Mouse (Mus musculus): ENCODE measurements around the gene Utp14b. TPM values are rescaled to one million over a fixed set of nuclear protein-coding genes. Genes with fewer than 3 reads are reported as not detected.

The Utp14b gene
- polyA plus RNA-seq, 1 experiment from 2014 or later = 2.6 TPM

DNA sequence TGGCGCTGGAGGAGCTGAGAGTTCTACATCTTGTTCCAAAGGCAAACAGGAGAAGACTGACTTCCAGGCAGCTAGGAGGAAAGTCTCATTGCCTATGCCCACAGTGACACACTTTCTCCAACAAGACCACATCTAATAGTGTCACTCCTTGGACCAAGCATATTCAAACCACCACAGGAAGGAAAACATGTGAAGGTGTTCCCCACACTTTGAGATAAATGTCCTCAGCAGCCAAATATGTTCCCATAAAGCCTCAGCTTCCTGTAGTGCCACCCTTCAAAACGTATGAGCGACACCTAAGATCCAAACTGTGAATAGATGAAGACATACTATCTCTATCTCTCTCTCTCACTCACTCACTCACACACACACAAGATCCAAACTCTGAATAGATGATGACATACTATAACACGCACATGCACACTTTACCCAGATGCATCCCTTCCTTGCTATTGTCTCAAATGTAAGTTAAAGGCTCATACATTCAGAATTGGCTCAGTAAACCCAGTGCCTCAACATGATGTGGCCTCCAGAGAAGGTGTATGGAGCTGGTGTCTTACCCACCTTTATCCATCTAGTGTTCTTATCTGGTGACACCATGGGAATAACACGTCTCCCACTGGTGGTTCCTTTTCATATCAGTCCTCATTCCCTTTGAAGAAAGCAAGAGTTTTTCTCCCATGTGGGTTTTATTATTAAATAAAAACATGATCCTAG, 52.9 kb downstream of the Utp14b start:
- H3K27me3 ChIP-seq (ENCODE audit: insufficient read depth, low read length) = no peaks in the 10 kb centered on the region
- no peaks in the 10 kb centered on the region for H3K4me1 ChIP-seq (replicated peaks; ENCODE audit: insufficient read depth, low read length)
- H3K9me3 ChIP-seq (replicated peaks; ENCODE audit: low read length) = no peaks in the 10 kb centered on the region
- no peak overlapping the region for H3K27ac ChIP-seq
- H3K36me3 ChIP-seq (ENCODE audit: insufficient read depth, low read length) = no peaks in the 10 kb centered on the region
- H3K4me3 ChIP-seq (replicated peaks; ENCODE audit: low read depth, low read length) = no peak overlapping the region
- no peak for TF ChIP-seq CTCF (IDR thresholded peaks at IDR 0.05; ENCODE audit: low read depth)
- H3K9ac ChIP-seq (ENCODE audit: low read depth, low read length) = no peak overlapping the region
- H3K4me2 ChIP-seq (ENCODE audit: low read length) = no peak overlapping the region
- no peak for ATAC-seq (replicated peaks; ENCODE audit: low FRiP score, low read depth)
- no peak for DNase-seq (ENCODE audit: low spot score)
- 81% methylated on average over 5 of the region's 5 CpGs for WGBS

Other genes with a start within 250 kb of the Utp14b start
- 94.3 and 98.7 TPM in 2 replicates for gene Farsb, start 169.1 kb upstream of the Utp14b start, polyA plus RNA-seq (2015; fragmentation: Nextera tagmentation; extraction: Ambion mirVana)
- 2.0 and 3.0 TPM in 2 replicates for gene Mogat1, start 147.0 kb upstream of the Utp14b start, polyA plus RNA-seq (2015; fragmentation: Nextera tagmentation; extraction: Ambion mirVana)
- 2.5 and 2.8 TPM in 2 replicates for gene BC035947, start 145.9 kb upstream of the Utp14b start, polyA plus RNA-seq (2015; fragmentation: Nextera tagmentation; extraction: Ambion mirVana)
- gene Acsl3, start 213 bp upstream of the Utp14b start, polyA plus RNA-seq (2015; fragmentation: Nextera tagmentation; extraction: Ambion mirVana) = 55.2 and 58.2 TPM in 2 replicates
- gene Kcne4, start 158.7 kb downstream of the Utp14b start, polyA plus RNA-seq (2015; fragmentation: Nextera tagmentation; extraction: Ambion mirVana) = 5.8 TPM in 2 replicates